Mouse (Mus musculus): ENCODE measurements around the gene Alg5. TPM values are rescaled to one million over a fixed set of nuclear protein-coding genes. Genes with fewer than 3 reads are reported as not detected.
"Not testable (repeated sequence)": the region's sequence is repeated elsewhere in the genome, so short reads cannot be mapped to it uniquely, and the experiment has no call there.

Gene Alg5
- polyA plus RNA-seq (2015; fragmentation: Nextera tagmentation; extraction: Ambion mirVana) = 43.1 and 50.2 TPM in 2 replicates

GRCm38 (mm10) chr3:54735247-54736046 lies at the start of gene Alg5, which contains the start of gene Exosc8:
TSS of gene Alg5 (plus strand) at chr3:54735539.
TSS of gene Exosc8 (minus strand) at chr3:54735393.
- Histone ChIP-seq H3K4me3 (replicated peaks) (peak within 1 kb of the TSS; percentile 70), H3K27ac (peak within 1 kb of the TSS; percentile 99), H3K9ac (replicated peaks) (peak within 1 kb of the TSS; percentile 91), H3K4me2 (replicated peaks) (peak within 1 kb of the TSS; percentile 94), H3K4me1 (replicated peaks) (peaks cover 15% of the 10 kb centered on the region), H3K27me3 (no peaks in the 10 kb centered on the region), H3K9me3 (no peaks in the 10 kb centered on the region), H3K36me3 (peaks cover 39% of the 10 kb centered on the region)
- peak; percentile 96 for ATAC-seq
- WGBS = under 1% methylated on average over 51 of the region's 65 CpGs

- Histone ChIP-seq H3K36me3 (no peaks in the 10 kb centered on the region), H3K9ac (replicated peaks) (no peak overlapping the region)
- 65% methylated on average over 2 of the region's 2 CpGs for WGBS
These were observed 48.1 kb upstream of the Alg5 start for GRCm38 (mm10) chr3:54687245-54687644.

GRCm38 (mm10) chr3:54689091-54689490 lies 46.2 kb upstream of the Alg5 start:
- Histone ChIP-seq H3K4me1 (replicated peaks) (peaks cover 7% of the 10 kb centered on the region; the same call in 1 of the 2 replicates), H3K36me3 (no peaks in the 10 kb centered on the region), H3K27ac (no peak overlapping the region), H3K9me3 (no peaks in the 10 kb centered on the region), H3K4me2 (replicated peaks) (no peak overlapping the region), H3K27me3 (no peaks in the 10 kb centered on the region; the same call in 1 of the 2 replicates), H3K9ac (replicated peaks) (no peak overlapping the region), H3K4me3 (replicated peaks) (no peak overlapping the region)
- no peak for ATAC-seq
- 44% methylated on average over 2 of the region's 2 CpGs for WGBS

More at GRCm38 (mm10) chr3:54687245-54687644, 48.1 kb upstream of the Alg5 start:
- H3K9me3 ChIP-seq = no peaks in the 10 kb centered on the region
- H3K4me3 ChIP-seq (replicated peaks) = no peak overlapping the region
- H3K4me2 ChIP-seq (replicated peaks) = no peak overlapping the region
- ATAC-seq = no peak
- no peaks in the 10 kb centered on the region; the same call in 1 of the 2 replicates for H3K27me3 ChIP-seq
- H3K27ac ChIP-seq = no peak overlapping the region
- H3K4me1 ChIP-seq (replicated peaks) = peaks cover 3% of the 10 kb centered on the region; the same call in 1 of the 2 replicates

GRCm38 (mm10) chr3:54692202-54693055 lies 42.9 kb upstream of the Alg5 start, which contains the start of gene Supt20:
TSS of gene Supt20 (plus strand) at chr3:54692807.
- Histone ChIP-seq H3K9ac (replicated peaks) (peak within 1 kb of the TSS; percentile 71), H3K36me3 (peaks cover 15% of the 10 kb centered on the region), H3K27me3 (no peaks in the 10 kb centered on the region; the same call in 1 of the 2 replicates), H3K4me1 (replicated peaks) (peaks cover 12% of the 10 kb centered on the region), H3K27ac (peak within 1 kb of the TSS; percentile 65), H3K4me3 (replicated peaks) (peak within 1 kb of the TSS; percentile 74), H3K9me3 (no peaks in the 10 kb centered on the region), H3K4me2 (replicated peaks) (peak within 1 kb of the TSS; percentile 75)
- WGBS = 2% methylated on average over 65 of the region's 65 CpGs
- peak; percentile 99 for ATAC-seq

GRCm38 (mm10) chr3:54693056-54693415 lies 42.3 kb upstream of the Alg5 start:
- Histone ChIP-seq H3K27ac (peak overlapping the region; percentile 65), H3K4me1 (replicated peaks) (peaks cover 12% of the 10 kb centered on the region), H3K4me2 (replicated peaks) (peak overlapping the region; percentile 75), H3K4me3 (replicated peaks) (peak overlapping the region; percentile 74), H3K27me3 (no peaks in the 10 kb centered on the region; the same call in 1 of the 2 replicates), H3K9ac (replicated peaks) (peak overlapping the region; percentile 71), H3K9me3 (no peaks in the 10 kb centered on the region), H3K36me3 (peaks cover 21% of the 10 kb centered on the region)
- WGBS = under 1% methylated on average over 8 of the region's 8 CpGs
- ATAC-seq = no peak

GRCm38 (mm10) chr3:54699759-54700301 lies 35.5 kb upstream of the Alg5 start:
- H3K27me3 ChIP-seq = no peaks in the 10 kb centered on the region
- 90% methylated on average over 5 of the region's 5 CpGs for WGBS
- no peak overlapping the region for H3K9ac ChIP-seq (replicated peaks)
- H3K36me3 ChIP-seq = peaks cover 64% of the 10 kb centered on the region
- no peaks in the 10 kb centered on the region for H3K4me1 ChIP-seq (replicated peaks)
- H3K4me2 ChIP-seq (replicated peaks) = no peak overlapping the region
- H3K27ac ChIP-seq = no peak overlapping the region
- H3K9me3 ChIP-seq = no peaks in the 10 kb centered on the region
- no peak for ATAC-seq
- no peak overlapping the region for H3K4me3 ChIP-seq (replicated peaks)

GRCm38 (mm10) chr3:54704106-54704505 lies 31.2 kb upstream of the Alg5 start:
- peaks cover 75% of the 10 kb centered on the region for H3K36me3 ChIP-seq
- WGBS = 97% methylated on average over 8 of the region's 8 CpGs
- not testable (repeated sequence) for H3K27ac ChIP-seq; H3K27me3 ChIP-seq; H3K4me3 ChIP-seq (replicated peaks); H3K4me2 ChIP-seq (replicated peaks); H3K4me1 ChIP-seq (replicated peaks); H3K9me3 ChIP-seq; ATAC-seq; H3K9ac ChIP-seq (replicated peaks)

- peaks cover 83% of the 10 kb centered on the region for H3K36me3 ChIP-seq
- H3K4me2 ChIP-seq (replicated peaks) = no peak overlapping the region
- WGBS = 95% methylated on average over 9 of the region's 9 CpGs
- no peak overlapping the region for H3K27ac ChIP-seq
- H3K4me1 ChIP-seq (replicated peaks) = no peaks in the 10 kb centered on the region
- no peak for ATAC-seq
- H3K4me3 ChIP-seq (replicated peaks) = no peak overlapping the region
- H3K9ac ChIP-seq (replicated peaks) = no peak overlapping the region
- H3K9me3 ChIP-seq = no peaks in the 10 kb centered on the region
- H3K27me3 ChIP-seq = no peaks in the 10 kb centered on the region
These were observed 26.4 kb upstream of the Alg5 start for GRCm38 (mm10) chr3:54708972-54709371.

GRCm38 (mm10) chr3:54714253-54714652 lies 21.1 kb upstream of the Alg5 start, which contains the start of gene Gm21958:
TSS of gene Gm21958 (minus strand) at chr3:54714353.
- Histone ChIP-seq H3K4me1 (replicated peaks) (no peaks in the 10 kb centered on the region), H3K27ac (no peak within 1 kb of the TSS), H3K9me3 (no peaks in the 10 kb centered on the region), H3K27me3 (no peaks in the 10 kb centered on the region), H3K4me2 (replicated peaks) (no peak within 1 kb of the TSS), H3K4me3 (replicated peaks) (no peak within 1 kb of the TSS), H3K36me3 (peaks cover 78% of the 10 kb centered on the region), H3K9ac (replicated peaks) (no peak within 1 kb of the TSS)
- WGBS = 97% methylated on average over 6 of the region's 6 CpGs
- ATAC-seq = no peak

- no peak overlapping the region for H3K9ac ChIP-seq (replicated peaks)
- no peak for ATAC-seq
- no peaks in the 10 kb centered on the region for H3K4me1 ChIP-seq (replicated peaks)
- H3K36me3 ChIP-seq = peaks cover 68% of the 10 kb centered on the region
- WGBS = 97% methylated on average over 6 of the region's 6 CpGs
- H3K4me2 ChIP-seq (replicated peaks) = no peak overlapping the region
- no peak overlapping the region for H3K27ac ChIP-seq
- H3K4me3 ChIP-seq (replicated peaks) = no peak overlapping the region
- H3K27me3 ChIP-seq = no peaks in the 10 kb centered on the region
- H3K9me3 ChIP-seq = no peaks in the 10 kb centered on the region
These were observed 19.9 kb upstream of the Alg5 start for GRCm38 (mm10) chr3:54715461-54715860.

GRCm38 (mm10) chr3:54717348-54717747 lies 18.0 kb upstream of the Alg5 start:
- 82% methylated on average over 6 of the region's 6 CpGs for WGBS
- Histone ChIP-seq H3K9ac (replicated peaks) (no peak overlapping the region), H3K9me3 (no peaks in the 10 kb centered on the region), H3K4me3 (replicated peaks) (no peak overlapping the region), H3K27ac (no peak overlapping the region), H3K4me2 (replicated peaks) (no peak overlapping the region), H3K36me3 (peaks cover 68% of the 10 kb centered on the region), H3K4me1 (replicated peaks) (no peaks in the 10 kb centered on the region), H3K27me3 (no peaks in the 10 kb centered on the region)
- ATAC-seq = no peak

Data from midbrain, embryonic 13.5 days (tissue).